Mouse (Mus musculus) 3134 (cell line): ENCODE measurements around the gene Tmem198.

Source experiments
- DNase-seq: peaks from one replicate; pipeline ENCODE4 v3.0.0-alpha.2; 2011; ENCODE audit warnings: low spot score; ENCODE audit not compliant: insufficient read length; ENCODE audit errors: extremely low read depth

Gene Tmem198

GRCm38 (mm10) chr1:75451900-75452299 lies 27.4 kb upstream of the Tmem198 start:
- no peak for DNase-seq

- DNase-seq: no peak
Measured at GRCm38 (mm10) chr1:75455433-75455832, 23.9 kb upstream of the Tmem198 start.

GRCm38 (mm10) chr1:75455948-75456347 lies 23.4 kb upstream of the Tmem198 start:
- no peak for DNase-seq

- DNase-seq: no peak
Measured at GRCm38 (mm10) chr1:75456746-75457564, 22.4 kb upstream of the Tmem198 start.

- no peak for DNase-seq
Measured at GRCm38 (mm10) chr1:75457710-75458024, 21.7 kb upstream of the Tmem198 start.

- DNase-seq: peak; percentile 61
Measured at GRCm38 (mm10) chr1:75458025-75458788, 21.1 kb upstream of the Tmem198 start.

GRCm38 (mm10) chr1:75458789-75459684 lies 20.3 kb upstream of the Tmem198 start:
- DNase-seq: no peak

GRCm38 (mm10) chr1:75460297-75460696 lies 19.0 kb upstream of the Tmem198 start:
- DNase-seq: no peak

GRCm38 (mm10) chr1:75462636-75463035 lies 16.7 kb upstream of the Tmem198 start:
- DNase-seq: no peak

- no peak for DNase-seq
Measured at GRCm38 (mm10) chr1:75463652-75464204, 15.6 kb upstream of the Tmem198 start.

GRCm38 (mm10) chr1:75467215-75467927 lies 12.0 kb upstream of the Tmem198 start:
- peak; percentile 64 for DNase-seq

- no peak for DNase-seq
Measured at GRCm38 (mm10) chr1:75469287-75469825, 10.0 kb upstream of the Tmem198 start.

- DNase-seq: no peak
Measured at GRCm38 (mm10) chr1:75476441-75476840, 2.9 kb upstream of the Tmem198 start.

GRCm38 (mm10) chr1:75477264-75477965 lies 1.9 kb upstream of the Tmem198 start:
- peak; percentile 75 for DNase-seq

GRCm38 (mm10) chr1:75477966-75478290 lies 1.4 kb upstream of the Tmem198 start:
- no peak for DNase-seq

- no peak for DNase-seq
Measured at GRCm38 (mm10) chr1:75478497-75478896, 835 bp upstream of the Tmem198 start.

GRCm38 (mm10) chr1:75479635-75479989 lies 280 bp downstream of the Tmem198 start:
- DNase-seq: no peak

GRCm38 (mm10) chr1:75480036-75480435 lies 704 bp downstream of the Tmem198 start:
- DNase-seq: no peak

- DNase-seq: no peak
Measured at GRCm38 (mm10) chr1:75480735-75481134, 1.4 kb downstream of the Tmem198 start.
